Mouse (Mus musculus) kidney, postnatal 4 days (tissue): Measurements from ENCODE around the gene Sgms1.

Experiments used
- DNase-seq, 2 experiments: peaks; one replicate each; pipeline ENCODE4 v3.0.0; 2021; ENCODE audit warnings: mixed read lengths in 2 of 2

Sgms1 gene

GRCm38 (mm10) chr19:32288895-32289294 is 100.6 kb downstream of the Sgms1 start:
- DNase-seq, result no peak

- no peak for DNase-seq
These were observed 101.7 kb downstream of the Sgms1 start for GRCm38 (mm10) chr19:32287839-32288238.

DNA sequence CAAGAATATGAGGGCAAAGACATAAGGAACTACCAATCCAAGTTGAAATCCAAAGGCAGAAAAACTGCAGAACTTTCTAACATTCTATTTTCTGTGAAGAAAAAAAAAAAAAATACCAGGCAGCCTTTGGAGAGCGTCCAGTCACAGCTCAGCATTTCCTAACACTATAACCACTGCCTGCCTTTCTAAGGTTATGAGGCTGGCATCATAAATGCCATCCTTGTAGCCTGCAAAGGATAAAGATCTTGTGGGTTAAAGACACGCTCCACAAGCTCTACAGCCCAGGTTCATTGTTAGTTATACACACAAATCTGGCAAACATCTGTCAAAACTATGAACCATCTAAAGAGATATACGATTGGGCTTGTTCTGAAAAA is 104.1 kb downstream of the Sgms1 start:
- DNase-seq, result no peak

GRCm38 (mm10) chr19:32284681-32285454 is 104.6 kb downstream of the Sgms1 start:
- DNase-seq, result no peak

DNA sequence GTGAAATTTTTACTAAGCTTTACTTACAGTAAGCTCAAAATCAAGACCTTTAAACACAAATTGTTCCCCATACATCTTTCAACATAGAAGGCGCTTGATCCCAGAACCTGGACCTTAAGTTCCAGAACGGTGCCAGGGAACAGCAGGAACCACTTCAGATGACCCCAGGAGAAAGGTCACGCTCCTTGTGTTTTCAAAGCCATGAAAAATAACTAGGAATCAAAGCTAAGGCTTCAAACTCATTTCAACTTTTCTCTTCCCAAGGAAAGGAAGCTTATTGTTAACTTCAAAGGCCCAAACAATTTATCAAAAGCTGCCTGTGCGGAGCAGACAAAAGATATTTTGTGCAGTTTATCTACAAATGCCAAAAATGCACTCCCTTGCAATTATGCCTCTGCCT is 107.6 kb downstream of the Sgms1 start:
- no peak for DNase-seq

- no peak for DNase-seq
These were observed 109.1 kb downstream of the Sgms1 start for GRCm38 (mm10) chr19:32280380-32280779.

- no peak for DNase-seq
These were observed 110.1 kb downstream of the Sgms1 start for GRCm38 (mm10) chr19:32279400-32279799.

GRCm38 (mm10) chr19:32277869-32278268 is 111.6 kb downstream of the Sgms1 start:
- DNase-seq, result no peak

DNA sequence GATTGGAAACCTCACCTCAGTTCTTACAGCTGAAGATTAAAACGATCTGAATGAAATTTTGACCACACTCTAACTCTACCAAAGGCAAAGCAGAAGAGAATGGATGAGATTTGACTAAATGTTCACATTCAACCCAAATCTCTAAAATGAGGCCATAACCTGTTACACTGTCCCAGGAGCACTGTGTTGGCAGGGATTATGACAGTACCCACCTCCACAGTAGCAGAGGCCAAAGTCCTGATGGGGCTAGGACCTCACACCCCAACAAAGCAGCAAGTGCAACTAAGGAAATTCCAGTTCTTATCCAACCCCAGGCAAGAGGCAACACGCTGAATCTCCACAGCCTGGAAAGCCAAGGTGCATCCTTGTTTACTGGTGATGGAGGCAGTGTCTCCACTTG is 112.2 kb downstream of the Sgms1 start:
- no peak for DNase-seq

DNA sequence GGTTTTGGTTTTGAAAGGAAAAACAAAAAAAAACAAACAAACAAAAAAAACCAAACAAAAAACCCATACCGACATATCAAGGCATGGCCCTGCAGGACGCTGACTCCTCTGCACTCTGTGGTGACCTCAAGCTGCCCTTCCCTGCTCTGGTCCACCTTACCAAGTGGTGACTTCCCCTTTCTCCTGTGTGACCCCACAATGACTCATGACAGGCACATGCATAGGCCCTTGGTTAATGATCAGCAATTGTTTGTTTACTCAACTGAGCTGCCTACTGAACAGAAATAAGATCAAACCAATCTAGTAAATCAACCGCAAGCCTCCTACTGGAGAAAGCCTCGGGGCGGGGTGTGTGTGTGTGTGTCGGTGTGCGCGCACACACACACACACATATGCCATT is 112.7 kb downstream of the Sgms1 start:
- DNase-seq, result peak in 1 of 2 experiments; percentile 56

GRCm38 (mm10) chr19:32276263-32276662 is 113.3 kb downstream of the Sgms1 start:
- no peak for DNase-seq

GRCm38 (mm10) chr19:32275068-32275925 is 114.2 kb downstream of the Sgms1 start:
- no peak for DNase-seq

- no peak for DNase-seq
These were observed 115.4 kb downstream of the Sgms1 start for GRCm38 (mm10) chr19:32274145-32274544.

- DNase-seq, result no peak
These were observed 115.8 kb downstream of the Sgms1 start for GRCm38 (mm10) chr19:32273714-32274113.

GRCm38 (mm10) chr19:32272475-32273260 is 116.8 kb downstream of the Sgms1 start:
- no peak for DNase-seq

GRCm38 (mm10) chr19:32271455-32272200 is 117.9 kb downstream of the Sgms1 start:
- DNase-seq, result no peak

DNA sequence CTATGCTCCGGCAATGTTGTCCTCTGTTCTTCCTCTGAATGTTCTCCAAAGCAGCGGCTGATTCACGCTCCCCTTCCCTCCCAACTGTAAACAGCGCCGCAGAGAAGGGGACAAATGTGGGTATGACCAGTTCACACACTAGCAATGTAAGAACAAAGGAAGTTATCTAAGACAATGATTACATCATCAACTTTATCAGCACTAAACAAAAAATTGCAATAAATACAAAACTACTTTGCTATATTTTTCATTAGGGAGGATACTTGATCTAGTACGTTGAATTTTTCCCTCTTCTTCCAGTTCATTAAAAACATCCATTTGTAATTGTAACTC is 119.7 kb downstream of the Sgms1 start:
- DNase-seq, result no peak

GRCm38 (mm10) chr19:32269141-32269843 is 120.2 kb downstream of the Sgms1 start:
- no peak for DNase-seq

- no peak for DNase-seq
These were observed 121.0 kb downstream of the Sgms1 start for GRCm38 (mm10) chr19:32268562-32268961.

DNA sequence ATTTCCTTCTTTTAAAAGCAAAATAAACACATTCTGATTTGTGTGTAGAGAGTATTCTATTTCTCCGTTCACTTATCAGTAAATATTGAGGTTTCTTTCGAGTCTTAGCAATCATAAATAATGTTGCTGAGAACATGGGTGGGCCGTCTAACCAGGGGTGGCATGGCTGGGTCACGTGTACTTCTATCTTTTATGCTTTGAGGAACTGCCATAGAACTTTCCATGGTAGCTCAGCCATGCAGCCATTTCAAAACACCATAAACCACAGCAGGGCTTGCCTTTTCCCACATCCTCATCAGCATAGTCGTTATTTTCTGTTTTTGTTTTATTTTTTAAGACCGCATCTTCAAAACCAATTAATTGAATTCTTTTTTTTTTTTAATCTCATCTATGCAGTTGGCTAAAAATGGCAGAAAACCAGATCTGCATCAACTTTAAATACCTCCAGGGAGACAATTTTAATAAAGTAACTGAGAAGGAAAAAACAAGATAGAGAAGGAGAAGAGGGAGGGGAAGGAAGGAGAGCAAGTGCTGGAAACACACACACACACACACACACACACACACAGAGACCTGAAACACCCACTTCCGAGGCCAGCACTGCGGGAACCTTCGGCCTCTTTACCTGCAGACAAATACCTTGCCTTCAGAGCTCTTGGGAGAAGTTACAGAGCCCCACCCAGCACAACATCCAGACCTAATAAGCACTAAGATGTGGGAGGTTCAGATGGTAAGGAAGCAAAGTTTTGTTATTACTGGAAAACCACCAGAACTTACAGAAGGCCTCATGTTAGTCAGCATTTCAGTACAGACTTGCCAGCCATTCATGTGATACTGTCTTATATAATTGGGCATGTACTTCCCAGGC is 122.9 kb downstream of the Sgms1 start:
- no peak for DNase-seq

DNA sequence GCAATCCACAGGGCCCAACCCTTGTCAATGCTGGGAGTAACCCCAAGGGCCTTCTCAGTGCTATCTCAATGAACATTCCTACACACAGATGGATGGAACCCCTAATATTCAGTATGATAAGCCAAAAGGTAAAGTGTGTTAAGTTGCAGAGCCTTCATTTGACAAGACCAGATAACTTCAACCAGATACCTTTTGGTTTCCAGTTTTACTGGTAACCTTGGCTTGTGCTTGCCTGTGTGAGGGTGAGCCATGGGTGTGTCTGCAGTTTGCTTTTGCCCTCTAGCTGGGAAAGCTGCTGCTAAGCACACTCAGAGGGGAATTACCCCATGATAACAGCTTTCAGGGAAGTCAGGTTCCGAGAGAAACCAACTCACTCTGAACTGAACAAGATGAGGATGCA is 125.8 kb downstream of the Sgms1 start:
- no peak for DNase-seq
